Mouse (Mus musculus): ENCODE measurements at regions not wholly inside any gene's neighbourhood (a gene's known extent, or its start where the extent isn't known, plus 50 kb on each side); places are given as distances from the start of the nearest gene placed in this dataset.

GRCm38 (mm10) chr11:19433680-19434619 lies 415.2 kb upstream of the Meis1 start:
- no peak for ATAC-seq (replicated peaks; ENCODE audit: low FRiP score, poor library complexity, severe bottlenecking)

GRCm38 (mm10) chr11:19438385-19438784 lies 419.6 kb upstream of the Meis1 start:
- no peak for ATAC-seq (replicated peaks; ENCODE audit: low FRiP score, poor library complexity, severe bottlenecking)

- ATAC-seq (replicated peaks; ENCODE audit: low FRiP score, poor library complexity, severe bottlenecking): no peak
Observed at GRCm38 (mm10) chr11:19441936-19442335, 423.2 kb upstream of the Meis1 start.

- no peak for ATAC-seq (replicated peaks; ENCODE audit: low FRiP score, poor library complexity, severe bottlenecking)
Observed at GRCm38 (mm10) chr11:19455391-19456290, 436.9 kb upstream of the Meis1 start.

GRCm38 (mm10) chr11:19456577-19456976 lies 437.8 kb upstream of the Meis1 start:
- ATAC-seq (replicated peaks; ENCODE audit: low FRiP score, poor library complexity, severe bottlenecking): no peak

GRCm38 (mm10) chr11:19463730-19464358 lies 445.1 kb upstream of the Meis1 start:
- ATAC-seq (replicated peaks; ENCODE audit: low FRiP score, poor library complexity, severe bottlenecking): no peak

- ATAC-seq (replicated peaks; ENCODE audit: low FRiP score, poor library complexity, severe bottlenecking): no peak
Observed at GRCm38 (mm10) chr11:19468373-19468772, 449.6 kb upstream of the Meis1 start.

GRCm38 (mm10) chr11:19468803-19469202 lies 450.0 kb upstream of the Meis1 start:
- no peak for ATAC-seq (replicated peaks; ENCODE audit: low FRiP score, poor library complexity, severe bottlenecking)

- ATAC-seq (replicated peaks; ENCODE audit: low FRiP score, poor library complexity, severe bottlenecking): no peak
Observed at GRCm38 (mm10) chr11:19470648-19471341, 452.0 kb upstream of the Meis1 start.

- no peak for ATAC-seq (replicated peaks; ENCODE audit: low FRiP score, poor library complexity, severe bottlenecking)
Observed at GRCm38 (mm10) chr11:19475068-19475786, 448.9 kb upstream of the Spred2 start.

- ATAC-seq (replicated peaks; ENCODE audit: low FRiP score, poor library complexity, severe bottlenecking): no peak
Observed at GRCm38 (mm10) chr11:19493089-19493756, 431.0 kb upstream of the Spred2 start.

- no peak for ATAC-seq (replicated peaks; ENCODE audit: low FRiP score, poor library complexity, severe bottlenecking)
Observed at GRCm38 (mm10) chr11:19521721-19522120, 402.5 kb upstream of the Spred2 start.

GRCm38 (mm10) chr11:19523853-19524487 lies 400.2 kb upstream of the Spred2 start:
- ATAC-seq (replicated peaks; ENCODE audit: low FRiP score, poor library complexity, severe bottlenecking): no peak

GRCm38 (mm10) chr11:19529126-19529525 lies 395.0 kb upstream of the Spred2 start:
- ATAC-seq (replicated peaks; ENCODE audit: low FRiP score, poor library complexity, severe bottlenecking): no peak

GRCm38 (mm10) chr11:19530652-19531051 lies 393.5 kb upstream of the Spred2 start:
- ATAC-seq (replicated peaks; ENCODE audit: low FRiP score, poor library complexity, severe bottlenecking): no peak

- ATAC-seq (replicated peaks; ENCODE audit: low FRiP score, poor library complexity, severe bottlenecking): no peak
Observed at GRCm38 (mm10) chr11:19531255-19532003, 392.7 kb upstream of the Spred2 start.

GRCm38 (mm10) chr11:19532867-19533266 lies 391.3 kb upstream of the Spred2 start:
- ATAC-seq (replicated peaks; ENCODE audit: low FRiP score, poor library complexity, severe bottlenecking): no peak

All from erythroid progenitor cell, adult 5-6 weeks (primary cell).